In the genomic region with DNA sequence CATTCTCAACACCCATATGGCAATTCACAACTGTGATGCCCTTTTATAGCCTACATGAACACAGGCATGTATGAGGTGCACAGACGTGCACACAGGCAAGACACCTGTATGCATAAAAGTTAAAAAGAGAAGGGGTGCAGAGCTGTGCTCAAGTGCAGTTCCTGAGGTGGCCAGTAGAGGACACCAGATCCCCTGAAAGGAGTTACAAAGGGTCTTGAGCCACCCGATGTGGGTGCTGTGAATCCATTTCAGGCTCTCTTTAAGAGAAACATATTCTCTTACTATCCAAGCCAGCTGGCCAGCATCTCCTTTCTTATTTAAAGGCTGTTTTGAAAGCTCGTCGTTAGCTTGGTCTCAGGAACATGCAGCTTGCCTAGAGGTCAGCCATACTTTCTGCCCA, we compare ENCODE assay signal across 13 mouse cellular contexts. TPM values are rescaled to one million over a fixed set of nuclear protein-coding genes. Genes with fewer than 3 reads are reported as not detected.
DNase-seq lines count a peak whose midpoint lies in the region; ATAC-seq and TF ChIP-seq lines count a peak whose summit lies in the region.
"Had no signal": no experiment of that assay in that cellular context is flagged by ENCODE, and none has a peak within 500 bp of the region (broad histone marks: within the 10 kb centered on the region; RNA-seq: fewer than 3 reads in every experiment).

No protein-coding gene starts in this region.

- ATAC-seq in lung, embryonic 14.5 days (ENCODE audit: insufficient read depth), result no peak
- ATAC-seq: forebrain, embryonic 13.5 days; intestine, embryonic 16.5 days had no signal

- H3K4me1 ChIP-seq in lung, embryonic 14.5 days (ENCODE audit: insufficient read depth), result no peaks in the 10 kb centered on the region

- DNase-seq in gastrocnemius, adult 2 months, result peak; percentile 8
- no peak for DNase-seq in gastrocnemius, postnatal 10 days
- no peak for DNase-seq in lung, embryonic 14.5 days
- no peak for DNase-seq in lung, postnatal 14 days
- DNase-seq in ES-CJ7 (ENCODE audit: low read depth, low spot score), result peak; percentile 57
- no peak for DNase-seq in left cerebral cortex, adult 18-20 months (ENCODE audit: low spot score in 2 of 2)
- DNase-seq in gastrocnemius, postnatal 14 days, result no peak
- DNase-seq: adrenal gland, postnatal 14 days; liver, embryonic 13.5 days had no signal

- no peaks in the 10 kb centered on the region for H3K9me3 ChIP-seq in lung, embryonic 14.5 days (ENCODE audit: low read depth, low read length)
- H3K9me3 ChIP-seq: liver, embryonic 13.5 days had no signal

- H3K4me3 ChIP-seq in gastrocnemius, adult 2 months, result no peak overlapping the region
- H3K4me3 ChIP-seq in lung, embryonic 14.5 days (ENCODE audit: low read depth, low read length), result no peak overlapping the region
- H3K4me3 ChIP-seq in macrophage (ENCODE audit: inconsistent target), result no peak overlapping the region
- H3K4me3 ChIP-seq: forebrain, embryonic 13.5 days; liver, embryonic 13.5 days had no signal

- TF ChIP-seq CTCF in gastrocnemius, adult 2 months (IDR thresholded peaks at IDR 0.05), result peak; percentile 63
- peak; percentile 58 for TF ChIP-seq CTCF in lung, embryonic 14.5 days (IDR thresholded peaks at IDR 0.05; ENCODE audit: low read depth)

- peaks cover 13% of the 10 kb centered on the region for H3K79me2 ChIP-seq in macrophage (ENCODE audit: inconsistent target)

- H3K4me2 ChIP-seq in lung, embryonic 14.5 days, result no peak overlapping the region
- H3K4me2 ChIP-seq: forebrain, embryonic 13.5 days; liver, embryonic 13.5 days; midbrain, embryonic 11.5 days had no signal

- intact Hi-C loops in gastrocnemius, adult 2 months (cut with DNase I), result loop anchor here (10.0 kb wide), 1 partner anchor 1542 kb away; no protein-coding TSS in a partner anchor
- intact Hi-C loops in gastrocnemius, postnatal 14 days (cut with DNase I; ENCODE audit: low total_unique reads), result loop anchor here (5.0 kb wide), 1 partner anchor 105 kb away; no protein-coding TSS in a partner anchor

- WGBS in lung, embryonic 14.5 days, result 91% methylated on average over 4 of the region's 4 CpGs
- 98% methylated on average over 4 of the region's 4 CpGs for WGBS in macrophage (ENCODE audit: missing documents)

- H3K27me3 ChIP-seq in lung, embryonic 14.5 days (ENCODE audit: insufficient read depth, low read length), result no peaks in the 10 kb centered on the region
- H3K27me3 ChIP-seq: forebrain, embryonic 13.5 days; liver, embryonic 13.5 days had no signal

- H3K9ac ChIP-seq in lung, embryonic 14.5 days, result no peak overlapping the region
- H3K9ac ChIP-seq: forebrain, embryonic 13.5 days; liver, embryonic 13.5 days had no signal

- H3K36me3 ChIP-seq in lung, embryonic 14.5 days (ENCODE audit: insufficient read depth), result peaks cover 76% of the 10 kb centered on the region
- peaks cover 40% of the 10 kb centered on the region for H3K36me3 ChIP-seq in macrophage (ENCODE audit: inconsistent target)

- no peak overlapping the region for H3K27ac ChIP-seq in gastrocnemius, adult 2 months
- no peak overlapping the region for H3K27ac ChIP-seq in lung, embryonic 14.5 days (ENCODE audit: low read depth)
- H3K27ac ChIP-seq in macrophage, result peak overlapping the region; percentile 64
- H3K27ac ChIP-seq: forebrain, embryonic 13.5 days; liver, embryonic 13.5 days had no signal

RNA-seq across cellular contexts. Expression of a gene that starts 5.1 kb away (rescaled TPM):
- 1 to 10 TPM; 6.2 to 6.3 TPM for total RNA-seq in gastrocnemius, adult 2 months (2021)
- total RNA-seq in gastrocnemius, postnatal 10 days (2021), result 1 to 10 TPM; 7.8 to 8.5 TPM
- 82.8 and 83.6 TPM in 2 replicates for polyA plus RNA-seq in lung, embryonic 14.5 days (2014; fragmentation: Nextera tagmentation; extraction: Ambion mirVana)
- 10 to 100 TPM; 13.0 to 59.2 (median 35.2) TPM for total RNA-seq in macrophage (2018; cell fraction: chromatin; rRNA removed)
- 10 to 100 TPM; 17.3 to 30.6 (median 21.6) TPM for total RNA-seq in macrophage (2018; cell fraction: cytosol; rRNA removed)
- total RNA-seq in macrophage (2018; cell fraction: nucleus; rRNA removed), result 10 to 100 TPM; 14.7 to 39.2 (median 22.5) TPM
- polyA plus RNA-seq in macrophage (2018), result 10.3 to 36.7 TPM (median 20.2 TPM) in 3 replicates
- 10 to 100 TPM; 16.3 to 18.5 TPM for total RNA-seq in left cerebral cortex, adult 18-20 months (2021)
- total RNA-seq in gastrocnemius, postnatal 14 days (2021), result 1 to 10 TPM; 6.5 to 6.9 TPM

RNA-seq across cellular contexts. Expression of a gene that starts 21.6 kb away (rescaled TPM):
- total RNA-seq in gastrocnemius, adult 2 months (2021), result not detected
- under 1 TPM; 0.23 to 0.31 TPM for total RNA-seq in gastrocnemius, postnatal 10 days (2021)
- polyA plus RNA-seq in lung, embryonic 14.5 days (2014; fragmentation: Nextera tagmentation; extraction: Ambion mirVana), result 0.67 and 1.2 TPM in 2 replicates
- not detected for total RNA-seq in macrophage (2018; cell fraction: chromatin; rRNA removed)
- total RNA-seq in macrophage (2018; cell fraction: cytosol; rRNA removed), result not detected
- not detected for total RNA-seq in macrophage (2018; cell fraction: nucleus; rRNA removed)
- not detected in 3 replicates for polyA plus RNA-seq in macrophage (2018)
- 10 to 100 TPM in 1 of 2 experiments, 1 to 10 TPM in 1; 9.0 to 10.7 TPM for total RNA-seq in left cerebral cortex, adult 18-20 months (2021)
- total RNA-seq in gastrocnemius, postnatal 14 days (2021), result under 1 TPM in 1 of 2 experiments, not detected in 1; 0.18 TPM
- total RNA-seq: adrenal gland, postnatal 14 days had no signal

RNA-seq across cellular contexts. Expression of a gene that starts 30.3 kb away (rescaled TPM):
- total RNA-seq in gastrocnemius, adult 2 months (2021), result under 1 TPM in 1 of 2 experiments, not detected in 1; 0.11 TPM
- total RNA-seq in gastrocnemius, postnatal 10 days (2021), result 1 to 10 TPM; 1.2 TPM
- polyA plus RNA-seq in lung, embryonic 14.5 days (2014; fragmentation: Nextera tagmentation; extraction: Ambion mirVana), result 11.0 and 11.4 TPM in 2 replicates
- total RNA-seq in macrophage (2018; cell fraction: chromatin; rRNA removed), result 1 to 10 TPM in 1 of 26 experiments, under 1 TPM in 10, not detected in 15; 0.18 to 1.4 (median 0.43) TPM
- under 1 TPM in 4 of 26 experiments, not detected in 22; 0.03 to 0.24 (median 0.08) TPM for total RNA-seq in macrophage (2018; cell fraction: cytosol; rRNA removed)
- under 1 TPM in 10 of 26 experiments, not detected in 16; 0.13 to 0.96 (median 0.23) TPM for total RNA-seq in macrophage (2018; cell fraction: nucleus; rRNA removed)
- not detected in 3 replicates for polyA plus RNA-seq in macrophage (2018)
- 10 to 100 TPM; 28.1 to 28.2 TPM for total RNA-seq in left cerebral cortex, adult 18-20 months (2021)
- total RNA-seq in gastrocnemius, postnatal 14 days (2021), result under 1 TPM; 0.69 to 0.80 TPM

Comparison
In these comparisons a context has a peak if more than half of its experiments do, and no peak if none do; other contexts are left out.
1. DNase-seq: peak in gastrocnemius, adult 2 months (single experiment) and ES-CJ7 (single experiment); none in gastrocnemius, postnatal 10 days (single experiment), lung, embryonic 14.5 days (single experiment), lung, postnatal 14 days (single experiment), left cerebral cortex, adult 18-20 months (0 of 2) and gastrocnemius, postnatal 14 days (single experiment).
2. RNA of a gene that starts 21.6 kb away (total RNA-seq): 9.0 to 10.7 TPM in left cerebral cortex, adult 18-20 months; 0.23 to 0.31 TPM in gastrocnemius, postnatal 10 days, 0.18 TPM in gastrocnemius, postnatal 14 days and not detected in gastrocnemius, adult 2 months; every median in the first group is over 4 times any median in the second.
3. RNA of a gene that starts 30.3 kb away (total RNA-seq): 28.1 to 28.2 TPM in left cerebral cortex, adult 18-20 months; 1.2 TPM in gastrocnemius, postnatal 10 days, 0.69 to 0.80 TPM in gastrocnemius, postnatal 14 days and 0.11 TPM in gastrocnemius, adult 2 months; every median in the first group is over 10 times any median in the second.